Mouse (Mus musculus) fibroblast of lung, adult 2 months (primary cell): ENCODE data around the gene Gm20388.
"Not testable (repeated sequence)": the region's sequence is repeated elsewhere in the genome, so short reads cannot be mapped to it uniquely, and the experiment has no call there.

Source experiments
- DNase-seq: peaks from one replicate; pipeline ENCODE4 v3.0.0-alpha.2; 2011; ENCODE audit warnings: low read depth

Gm20388 gene

DNA sequence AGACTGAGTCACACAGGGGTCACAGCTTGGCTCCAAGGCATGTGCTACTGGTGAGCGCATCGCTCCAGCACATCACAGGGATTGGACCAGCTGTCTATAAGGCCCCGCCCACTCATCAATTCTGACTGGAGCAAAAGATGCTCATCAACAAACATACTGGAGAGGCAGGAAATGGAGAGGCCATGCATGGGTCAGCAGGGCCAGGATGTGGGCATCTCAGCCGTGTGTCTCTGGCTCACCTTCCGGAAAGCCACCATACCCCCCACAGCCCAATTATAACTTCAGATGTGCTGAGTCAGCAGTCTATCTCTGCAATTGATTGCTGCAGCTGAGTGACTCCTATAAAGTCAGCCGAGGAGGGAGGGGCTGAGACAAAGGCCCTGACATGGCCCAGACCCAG lies 1657.7 kb downstream of the Gm20388 start:
- DNase-seq, result no peak

DNA sequence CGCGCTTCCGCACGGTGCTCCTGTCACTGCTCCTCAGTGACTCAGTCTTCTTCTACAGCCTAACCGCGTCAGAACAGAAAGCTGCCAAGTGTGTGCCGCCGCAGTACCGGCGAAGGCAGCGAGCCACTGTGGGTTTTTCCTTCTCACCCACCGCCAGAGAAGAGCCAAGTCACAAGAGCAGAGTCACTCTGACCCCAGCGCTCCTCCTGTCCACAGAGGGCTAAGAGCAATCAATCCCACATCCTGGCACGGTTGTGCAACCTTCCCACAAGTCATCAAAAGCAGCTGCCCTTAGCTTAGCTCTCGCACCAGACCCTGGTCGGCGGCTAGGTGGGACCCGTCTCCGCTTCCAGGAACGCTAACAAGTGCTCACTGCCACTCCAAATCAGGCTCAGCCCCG lies 1659.7 kb downstream of the Gm20388 start:
- no peak for DNase-seq

DNA sequence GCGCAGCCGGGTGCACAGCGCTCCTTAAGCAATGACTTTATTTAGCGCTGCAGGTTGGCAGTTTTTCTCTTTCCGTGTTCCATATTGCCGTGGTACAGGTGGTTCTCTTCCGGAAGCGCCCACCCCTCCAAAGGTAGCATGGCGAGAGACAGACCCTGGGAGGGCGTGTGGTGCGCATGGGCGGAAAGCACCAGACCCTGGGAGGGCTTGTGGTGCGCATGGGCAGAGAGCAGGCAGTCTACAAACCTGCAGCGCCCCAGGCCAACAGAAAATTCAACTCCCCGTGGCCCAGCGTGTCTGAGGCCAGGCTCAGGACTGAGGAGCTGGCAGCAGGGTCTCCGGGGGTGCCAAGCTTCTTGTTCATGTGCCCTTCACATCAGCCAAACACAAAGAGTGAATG lies 1660.2 kb downstream of the Gm20388 start:
- DNase-seq, result no peak

DNA sequence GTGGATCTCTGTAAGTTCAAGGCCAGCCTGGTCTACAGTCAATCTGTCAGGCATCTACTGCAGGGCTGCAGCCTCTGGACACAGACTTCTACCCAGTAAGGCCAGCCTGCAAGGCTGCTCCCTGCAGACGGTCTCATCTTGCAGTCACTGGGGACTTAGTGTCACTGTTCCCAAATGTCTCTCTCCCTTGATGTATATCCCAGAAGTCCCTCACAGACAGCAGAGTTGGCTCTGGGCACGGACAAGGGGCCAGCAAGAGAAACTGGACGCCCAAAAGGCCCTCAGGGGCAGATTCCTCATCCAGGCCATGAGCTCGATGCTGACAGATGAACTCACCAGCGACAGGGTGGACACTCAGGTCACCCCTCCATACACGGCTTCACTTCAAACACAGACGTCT lies 1661.5 kb downstream of the Gm20388 start:
- DNase-seq, result no peak

DNA sequence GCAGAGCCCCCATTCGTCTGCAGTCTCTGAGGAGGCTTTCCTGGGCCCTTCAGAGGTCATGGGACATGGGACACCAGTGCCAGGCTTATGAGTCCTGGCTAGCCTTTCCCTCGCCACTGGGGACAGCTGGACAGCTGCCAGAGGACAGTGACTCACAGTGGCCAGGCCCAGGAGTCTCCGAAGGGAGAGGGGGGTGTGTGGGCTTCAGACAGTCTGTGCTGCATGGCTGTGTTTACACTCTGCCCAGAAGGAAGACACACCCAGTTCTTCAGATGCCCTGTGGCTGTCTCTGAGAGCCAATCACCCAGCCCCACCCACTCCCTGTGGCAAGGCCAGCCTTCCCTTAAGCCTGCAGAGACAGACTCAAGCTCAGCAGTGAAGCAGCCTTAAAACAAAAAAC lies 1662.6 kb downstream of the Gm20388 start:
- DNase-seq, result peak; percentile 77

DNA sequence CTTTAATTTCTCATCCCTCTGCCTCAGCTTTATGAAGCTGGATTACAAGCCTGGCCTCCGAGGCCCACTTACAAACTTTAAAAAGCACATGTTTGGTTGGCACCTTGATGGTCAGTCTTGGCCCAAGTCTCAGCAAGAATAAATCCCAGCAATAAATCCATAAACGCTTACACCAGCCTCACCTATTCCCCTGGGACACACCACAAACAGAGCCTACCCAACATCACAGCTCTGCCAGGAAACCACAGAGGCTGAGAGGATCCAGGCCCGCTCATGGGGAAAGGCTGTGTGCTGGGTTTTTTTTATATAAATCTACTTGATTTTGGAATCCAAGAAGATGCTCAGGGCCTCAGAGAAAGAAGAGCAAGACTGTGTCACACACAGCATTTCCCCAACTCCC lies 1665.0 kb downstream of the Gm20388 start:
- DNase-seq, result no peak

DNA sequence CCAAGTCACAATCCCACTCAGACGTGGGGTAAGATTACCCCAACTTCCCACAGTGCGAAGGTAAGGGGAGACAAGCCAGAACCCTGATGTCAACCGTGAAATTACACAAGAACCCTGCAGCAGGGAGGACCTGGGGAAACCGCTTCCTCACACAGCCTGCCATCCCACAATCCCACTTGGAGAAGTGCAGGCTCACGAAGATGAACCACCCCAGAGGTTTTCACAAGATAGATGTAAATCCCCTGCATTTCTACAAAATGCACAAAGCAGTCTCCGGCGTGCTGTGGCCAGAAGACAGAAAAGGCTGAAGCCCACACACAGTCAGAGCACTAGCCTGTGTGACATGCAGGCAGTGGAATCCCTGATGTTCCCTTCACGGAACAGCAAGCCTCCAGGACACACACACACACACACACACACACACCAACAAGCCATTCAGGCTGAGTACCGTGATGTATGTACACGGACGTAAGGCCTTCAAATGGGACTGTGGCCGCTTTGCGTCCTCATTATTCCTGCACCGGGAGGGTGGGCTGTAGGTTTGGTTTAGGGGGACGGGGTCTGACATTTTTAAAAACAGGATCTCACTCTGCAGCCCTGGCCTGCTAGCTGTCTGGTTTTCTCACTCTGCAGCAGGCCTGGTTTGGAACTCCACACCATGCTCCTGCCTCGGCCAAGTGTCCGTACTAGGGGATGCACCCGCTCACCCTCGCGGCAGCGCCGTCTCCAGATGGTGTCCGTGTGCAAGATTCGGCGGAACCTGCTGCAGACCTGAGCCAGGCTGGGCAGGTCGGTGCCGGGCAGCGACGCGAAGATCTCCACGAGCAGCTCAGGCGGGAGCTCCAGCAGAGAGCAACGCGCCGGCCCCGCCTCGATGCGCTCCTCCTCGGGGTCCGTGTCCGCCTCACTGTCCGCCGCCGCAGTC lies 1667.4 kb downstream of the Gm20388 start:
- DNase-seq, result no peak

DNA sequence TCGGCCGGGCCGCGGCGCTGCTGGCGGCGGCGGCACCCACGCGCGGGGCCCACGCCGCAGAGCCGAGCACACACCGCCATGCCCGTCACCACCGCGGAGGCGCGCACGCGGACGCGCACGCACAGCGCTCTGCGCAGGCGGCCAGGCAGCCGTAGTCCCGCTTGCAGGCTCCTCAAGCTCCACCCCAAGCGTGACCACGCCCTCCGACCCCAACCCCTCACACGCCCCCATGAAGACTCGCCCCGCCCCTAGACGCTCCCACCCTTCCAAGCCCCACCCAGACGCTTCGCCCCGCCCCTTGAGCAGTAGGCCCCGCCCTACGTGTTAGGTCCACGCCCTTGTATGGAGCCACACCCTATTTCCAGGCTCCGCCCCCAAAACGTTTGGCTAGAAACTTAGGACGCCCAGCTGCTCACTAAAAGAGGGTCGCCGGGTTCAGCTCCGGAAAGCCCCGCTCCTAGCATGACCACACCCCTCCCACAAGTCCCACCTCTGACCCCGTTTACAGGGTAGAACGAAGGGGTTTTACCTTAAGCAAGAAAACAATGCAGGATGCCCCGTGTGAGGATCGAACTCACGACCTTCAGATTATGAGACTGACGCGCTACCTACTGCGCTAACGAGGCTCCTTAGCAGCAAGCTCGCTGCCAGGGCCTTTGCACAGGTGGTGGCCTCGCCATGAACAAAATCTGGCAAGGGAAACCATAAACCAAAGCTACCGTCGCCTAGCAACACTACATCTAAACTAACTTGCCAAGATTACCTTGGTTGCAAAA lies 1668.2 kb downstream of the Gm20388 start, which contains the start of gene Fbxo31:
Gene Fbxo31 (minus strand): TSS at position 131 of the 776 bp plus-strand sequence.
- DNase-seq, result peak; percentile 77

DNA sequence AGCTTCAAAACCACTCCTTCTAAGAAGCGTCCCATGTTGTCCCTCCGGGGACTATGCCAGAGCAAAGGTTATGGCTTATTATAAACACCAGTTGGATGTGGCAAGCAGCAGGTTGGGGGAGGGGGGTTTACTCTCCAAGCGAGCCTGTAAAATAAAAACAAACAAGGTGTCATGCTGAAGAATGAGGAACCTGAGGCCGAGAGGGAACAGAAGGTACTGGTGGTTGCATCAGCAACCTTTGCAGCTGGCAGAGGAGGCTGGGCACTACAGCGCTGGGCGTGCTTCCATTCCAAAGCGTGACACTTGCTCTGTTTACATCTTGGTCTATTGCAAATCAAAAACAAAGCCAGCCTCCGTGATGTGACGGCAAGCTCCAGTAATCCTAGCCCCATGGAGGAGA lies 1669.8 kb downstream of the Gm20388 start:
- DNase-seq, result no peak

DNA sequence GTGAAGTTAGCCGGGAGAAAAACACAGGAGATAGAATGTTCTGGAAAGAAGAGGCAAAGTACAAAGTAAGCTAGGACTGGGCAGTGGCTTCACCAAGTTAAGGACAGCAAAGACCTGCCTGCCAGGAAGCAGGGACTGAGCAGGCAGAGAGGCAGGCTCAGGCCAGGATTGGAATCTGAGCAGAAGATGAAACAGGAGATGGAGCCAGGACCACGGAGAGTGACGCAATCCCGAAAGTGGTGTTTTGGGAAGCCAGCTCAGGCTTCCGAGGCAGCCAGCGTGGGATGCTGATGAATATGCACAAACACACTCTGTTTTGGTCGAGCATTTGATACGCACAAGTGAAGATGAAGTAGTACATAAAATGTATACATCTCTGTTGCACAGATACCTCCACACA lies 1673.0 kb downstream of the Gm20388 start:
- DNase-seq, result peak; percentile 63

DNA sequence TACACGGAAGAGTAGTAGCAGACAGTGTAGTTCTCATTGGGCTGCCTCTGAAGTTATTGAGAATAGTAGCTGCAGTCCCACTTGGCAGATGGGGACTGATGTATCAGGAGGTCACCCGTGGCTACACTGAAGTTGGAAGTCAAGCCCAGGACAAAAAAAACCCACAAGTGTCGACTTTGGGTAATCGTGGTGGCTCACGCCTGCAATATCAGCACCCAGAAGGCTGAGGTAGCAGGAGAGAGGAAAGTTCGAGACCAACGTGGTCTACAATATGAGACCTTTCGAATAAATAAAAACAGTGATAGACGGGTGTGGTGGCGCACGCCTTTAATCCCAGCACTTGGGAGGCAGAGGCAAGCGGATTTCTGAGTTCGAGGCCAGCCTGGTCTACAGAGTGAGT lies 1674.1 kb downstream of the Gm20388 start:
- no peak for DNase-seq

DNA sequence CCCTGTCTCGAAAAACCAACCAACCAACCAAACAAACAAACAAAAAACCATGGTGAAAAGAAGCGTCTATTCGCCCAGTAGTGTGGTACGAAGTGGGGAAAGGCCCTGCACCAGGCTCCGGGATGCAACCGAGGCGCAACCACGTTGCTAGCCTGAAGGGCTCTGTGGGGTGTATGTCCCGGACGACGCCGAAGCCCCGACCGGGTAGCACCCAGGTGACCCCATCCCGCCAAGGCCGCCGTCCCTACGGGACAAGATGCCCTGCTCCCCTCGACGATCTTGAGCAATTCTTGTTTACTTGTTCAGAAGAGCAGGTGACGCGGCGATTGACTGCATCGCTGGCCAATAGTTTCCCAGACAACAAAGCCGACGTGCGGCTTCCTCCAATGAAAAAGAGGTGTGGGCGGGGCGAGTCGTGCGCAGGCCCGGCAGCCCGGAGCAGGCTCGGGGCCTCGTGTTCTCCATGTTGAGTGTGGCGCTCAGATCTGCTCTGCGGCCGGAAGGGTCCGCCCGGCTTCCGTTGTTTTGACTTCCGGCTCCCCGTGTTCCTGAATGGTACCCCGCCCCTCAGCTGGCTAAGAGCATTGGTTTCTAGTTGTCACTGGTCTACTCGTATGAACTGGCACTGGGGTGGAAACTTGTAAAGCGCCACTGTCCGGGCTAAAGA lies 1674.7 kb downstream of the Gm20388 start:
- DNase-seq, result peak; percentile 98

DNA sequence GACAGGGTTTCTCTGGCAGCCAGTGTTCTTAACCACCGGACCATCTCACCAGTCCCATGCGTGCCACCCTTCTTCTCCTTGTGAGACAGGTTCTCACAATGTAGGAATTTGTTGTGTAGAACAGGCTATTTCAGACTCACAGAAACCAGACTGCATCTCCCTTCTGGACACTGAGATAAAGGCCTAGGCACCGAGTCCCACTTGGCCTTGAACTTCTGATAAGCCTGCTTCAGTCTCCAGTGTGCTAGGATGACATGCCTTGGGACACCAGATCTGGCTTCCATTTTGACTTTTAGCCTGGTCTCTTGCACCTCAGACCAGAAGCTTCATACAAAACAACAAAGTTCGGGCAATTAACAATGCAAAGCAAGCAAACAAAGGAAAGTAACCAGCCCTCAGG lies 1678.1 kb downstream of the Gm20388 start:
- no peak for DNase-seq

DNA sequence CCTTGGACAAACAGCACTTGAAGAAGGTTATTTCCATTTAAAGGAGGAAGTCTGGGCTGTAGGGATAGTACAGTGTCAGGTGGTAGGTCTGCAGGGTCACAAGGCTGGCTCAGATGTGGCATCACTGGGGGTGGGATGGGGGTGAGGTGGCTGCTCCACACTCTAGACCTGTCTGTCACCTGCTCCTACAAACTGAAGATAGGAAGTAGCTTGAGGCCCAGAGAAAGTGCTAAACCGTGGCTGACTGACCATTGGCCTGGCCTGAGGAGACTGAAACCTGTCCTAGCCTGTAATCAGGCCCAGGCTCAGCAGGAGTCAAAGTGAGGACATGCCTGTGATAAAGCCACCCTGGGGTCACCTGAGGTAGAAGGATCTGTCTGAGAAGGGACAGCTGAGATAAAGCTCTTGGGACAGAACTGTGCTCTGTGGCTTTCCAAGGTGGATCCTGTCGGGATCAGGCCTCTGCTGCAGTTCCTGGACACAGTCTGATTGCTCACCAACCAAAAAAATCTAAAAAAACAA lies 1678.6 kb downstream of the Gm20388 start:
- DNase-seq, result no peak

DNA sequence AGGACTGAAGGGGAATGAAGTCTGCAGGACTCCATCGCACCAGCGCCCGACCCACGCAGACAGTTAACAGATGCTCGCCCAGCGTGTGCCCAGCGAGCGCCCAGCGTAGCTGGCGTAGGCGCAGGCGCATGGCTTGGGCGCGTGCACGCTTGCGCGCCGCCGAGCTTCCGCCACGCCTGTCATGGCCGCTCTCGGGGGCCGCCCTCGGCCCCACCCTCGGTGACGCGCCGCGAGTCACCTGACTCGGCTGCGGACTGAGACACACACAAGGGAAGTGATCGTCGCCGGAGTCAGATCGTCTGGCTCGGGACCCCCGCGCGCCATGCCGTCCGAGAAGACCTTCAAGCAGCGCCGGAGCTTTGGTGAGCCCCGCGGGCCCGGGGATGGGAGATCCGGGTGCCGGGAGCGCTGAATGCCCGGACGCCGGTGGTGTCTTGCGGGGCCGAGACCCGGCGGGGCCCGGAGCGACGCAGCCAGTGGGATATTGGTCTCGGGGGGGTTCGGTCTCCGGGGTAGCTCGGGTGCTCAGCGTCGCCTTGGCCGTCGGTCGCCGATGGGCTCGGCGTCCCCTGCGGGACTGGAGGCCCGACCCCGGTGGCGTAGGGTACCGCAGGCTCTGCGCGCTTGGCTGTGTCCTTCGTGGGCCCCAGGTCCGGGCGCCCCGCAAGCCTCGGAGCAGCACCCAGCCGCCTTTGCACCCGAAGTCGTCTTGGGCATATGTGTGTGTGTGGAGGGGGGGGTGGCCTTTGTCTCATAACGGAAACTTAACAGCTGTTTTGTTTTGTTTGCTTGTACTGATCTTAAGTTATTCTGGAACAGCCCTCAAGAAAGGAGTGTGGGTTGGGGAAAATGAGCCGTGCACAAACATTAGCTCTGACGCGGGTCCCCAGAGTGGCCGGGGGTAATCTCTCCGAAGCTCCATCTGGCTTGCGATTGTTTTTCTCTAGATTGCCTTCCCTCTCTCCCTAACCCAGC lies 1679.8 kb downstream of the Gm20388 start, which contains the start of gene Map1lc3b:
Gene Map1lc3b (plus strand): TSS at position 159 of the 975 bp plus-strand sequence.
- DNase-seq, result peak; percentile 87

DNA sequence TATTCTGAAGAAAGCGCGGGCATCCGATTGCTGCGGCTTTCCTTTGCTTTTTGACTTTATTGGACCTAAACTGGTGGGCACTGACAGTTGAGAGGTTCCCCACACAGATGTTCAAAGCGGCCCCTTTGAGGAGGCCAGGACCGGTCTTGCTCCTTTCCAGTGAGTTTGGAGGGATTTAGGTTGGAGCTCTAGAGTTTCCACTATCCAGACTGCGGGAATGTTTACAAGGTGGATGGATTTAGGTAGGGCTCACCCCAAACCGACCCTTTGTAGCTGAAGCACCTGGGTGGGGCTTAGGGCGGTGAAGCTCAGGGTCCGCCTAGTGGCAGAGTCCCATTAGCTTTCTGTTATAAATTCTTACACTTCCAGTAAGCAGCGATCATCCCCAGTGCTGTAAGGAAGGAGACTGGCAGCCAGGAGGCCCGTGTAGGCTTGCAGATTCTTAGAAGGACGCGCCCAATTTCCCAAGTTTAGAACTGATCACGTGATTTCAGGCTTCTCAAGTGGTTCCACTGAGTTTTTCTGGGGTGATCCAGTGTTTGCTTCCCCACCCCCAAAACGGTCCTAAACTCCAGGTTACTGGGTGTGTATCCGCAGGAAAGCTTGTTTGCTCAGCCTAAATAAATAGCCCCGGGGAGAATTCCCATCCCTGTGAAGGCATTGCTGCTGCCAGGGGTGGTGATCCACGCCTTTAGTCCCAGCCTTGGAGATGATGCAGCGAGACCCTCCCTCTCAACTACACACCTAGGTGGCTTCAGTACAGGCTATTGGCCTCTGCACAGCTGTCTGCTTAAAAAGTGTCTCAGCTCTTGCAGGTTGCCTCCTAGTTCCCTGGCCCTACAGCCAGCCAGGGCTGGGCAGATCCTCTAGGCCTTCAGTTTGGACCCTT lies 1680.8 kb downstream of the Gm20388 start:
- DNase-seq, result no peak

DNA sequence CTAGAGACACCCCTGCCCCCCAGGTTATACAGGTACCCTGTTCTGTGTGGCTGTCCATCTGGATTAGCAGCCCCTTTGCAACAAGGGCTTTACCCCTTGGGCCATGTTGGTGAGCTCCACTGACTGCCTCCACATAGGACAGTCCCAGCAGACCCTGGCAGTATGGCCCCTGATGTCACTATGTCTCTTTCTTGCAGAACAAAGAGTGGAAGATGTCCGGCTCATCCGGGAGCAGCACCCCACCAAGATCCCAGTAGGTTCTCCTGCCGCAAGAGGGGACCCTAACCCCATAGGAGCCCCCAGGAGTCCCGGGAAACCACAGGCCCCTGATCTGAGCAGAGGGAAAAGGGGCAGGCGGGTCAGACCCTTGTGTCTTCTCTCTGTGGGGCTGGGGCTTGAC lies 1682.7 kb downstream of the Gm20388 start:
- DNase-seq, result no peak

DNA sequence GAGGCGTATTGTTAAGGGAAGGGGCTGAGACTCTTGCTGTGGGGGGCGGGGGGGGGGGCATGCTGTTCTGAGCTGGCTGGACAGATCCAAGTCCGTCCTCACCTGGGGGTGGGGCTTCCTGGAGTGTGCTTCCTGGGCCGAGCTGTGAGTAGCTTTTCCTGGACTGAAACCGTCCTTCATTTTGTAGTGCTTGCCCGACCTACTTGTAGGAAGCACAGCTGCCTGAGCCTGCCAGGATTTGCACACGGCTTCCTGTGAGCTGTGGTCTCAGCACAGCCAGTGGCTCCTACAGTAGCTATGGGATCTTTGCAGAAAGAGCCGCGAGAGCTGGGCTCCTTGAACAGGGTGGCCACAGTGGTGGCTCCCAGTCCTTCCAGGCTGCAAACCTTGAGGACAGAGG lies 1683.3 kb downstream of the Gm20388 start:
- no peak for DNase-seq

DNA sequence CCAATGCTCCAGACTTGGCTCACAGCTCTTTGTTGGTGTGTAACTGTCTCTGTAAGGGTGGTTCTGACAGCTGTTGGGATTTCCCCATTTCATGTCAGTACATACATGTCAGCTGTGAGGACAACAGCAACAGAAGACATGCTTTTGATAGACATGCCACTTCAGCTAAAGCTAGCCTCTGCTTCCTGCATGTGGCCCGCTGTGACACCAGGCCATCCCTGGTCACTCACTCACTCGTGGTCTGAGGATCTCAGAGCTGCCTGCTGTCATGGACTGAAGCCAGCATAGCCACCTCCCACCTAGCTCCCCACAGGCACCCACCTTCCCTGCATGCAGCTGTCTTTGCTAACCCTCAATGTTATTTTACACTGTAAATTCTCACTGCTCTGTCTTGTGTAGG lies 1686.9 kb downstream of the Gm20388 start:
- DNase-seq, result not testable (repeated sequence)

DNA sequence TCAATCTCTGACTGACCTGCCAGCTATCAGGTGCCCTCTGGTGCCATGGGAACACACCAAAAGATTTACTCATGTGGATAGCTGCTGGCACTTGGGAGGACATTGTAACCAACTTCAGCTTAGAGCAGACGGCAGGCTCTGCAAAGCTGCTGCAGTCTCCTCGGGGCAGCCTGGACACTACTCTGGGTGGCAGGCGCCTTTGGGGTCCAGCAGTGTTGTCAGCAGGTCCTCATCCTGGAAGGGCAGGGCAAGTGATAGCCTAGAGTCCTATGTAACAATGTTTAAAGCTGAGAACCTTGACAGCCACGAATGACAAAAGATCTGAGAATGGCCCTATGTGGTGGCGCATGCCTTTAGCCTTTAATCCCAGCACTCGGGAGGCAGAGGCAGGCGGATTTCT lies 1687.5 kb downstream of the Gm20388 start:
- DNase-seq, result no peak
